Mouse (Mus musculus) liver, embryonic 14.5 days (tissue): ENCODE results near the gene Optc. TPM values are rescaled to one million over a fixed set of nuclear protein-coding genes. Genes with fewer than 3 reads are reported as not detected.

Source experiments
- ATAC-seq: fragments of 200-750 bp; cut with Nextera tagmentation; 2 replicates; pipeline ENCODE4 v1.8.0; 2017; ENCODE audit warnings: moderate number of reproducible peaks, mild to moderate bottlenecking, moderate library complexity; ENCODE audit not compliant: insufficient read depth
- DNase-seq, 3 experiments: peaks; one replicate each; pipeline ENCODE4 v3.0.0-alpha.2; 2012 to 2013; ENCODE audit warnings: low read depth in 3 of 3, low spot score in 3 of 3
- H3K27ac ChIP-seq: fragments of 300-500 bp; sonication (generic); 2 replicates; pipeline ENCODE4 v1.5.1; 2014; ENCODE audit warnings: moderate library complexity, mild to moderate bottlenecking, control low read depth, inconsistent platforms
- H3K27me3 ChIP-seq: fragments of 300-500 bp; sonication (generic); 2 replicates; pipeline ENCODE4 v1.6.1; 2014; ENCODE audit warnings: mild to moderate bottlenecking, low read length, moderate library complexity; ENCODE audit not compliant: control insufficient read depth, insufficient read depth
- H3K36me3 ChIP-seq: fragments of 300-500 bp; sonication (generic); replicated peaks from 2 replicates; pipeline ENCODE4 v1.6.1; 2014; ENCODE audit warnings: low read depth; ENCODE audit not compliant: control insufficient read depth, insufficient read depth
- H3K4me1 ChIP-seq, 2 experiments: fragments of 200-500 bp in 1 of 2; fragments of 300-500 bp in 1 of 2; sonication (generic) in 1 of 2; replicated peaks; 2 replicates each; pipeline ENCODE4 v1.6.1; 2012 to 2014; ENCODE audit warnings: antibody characterized with exemption in 1 of 2, inconsistent platforms in 1 of 2, low read length in 1 of 2; ENCODE audit not compliant: control insufficient read depth in 2 of 2, insufficient read depth in 2 of 2
- H3K4me2 ChIP-seq: fragments of 300-500 bp; sonication (generic); 2 replicates; pipeline ENCODE4 v1.6.1; 2014; ENCODE audit warnings: low read depth, mild to moderate bottlenecking, control low read depth, moderate library complexity
- H3K4me3 ChIP-seq, 2 experiments: fragments of 200-500 bp in 1 of 2; fragments of 300-500 bp in 1 of 2; sonication (generic) in 1 of 2; 2 replicates each; pipeline ENCODE4 v1.5.1; 2012 to 2014; ENCODE audit warnings: low read depth in 2 of 2, low read length in 2 of 2, mild to moderate bottlenecking in 2 of 2, control low read depth in 1 of 2, inconsistent platforms in 1 of 2, moderate library complexity in 1 of 2; ENCODE audit not compliant: insufficient read depth in 1 of 2
- H3K9ac ChIP-seq: fragments of 300-500 bp; sonication (generic); replicated peaks from 2 replicates; pipeline ENCODE4 v1.6.1; 2014; ENCODE audit warnings: mild to moderate bottlenecking, control low read depth, moderate library complexity
- H3K9me3 ChIP-seq: fragments of 300-500 bp; sonication (generic); 2 replicates; pipeline ENCODE4 v1.6.1; 2016; ENCODE audit warnings: low read length, mixed read lengths; ENCODE audit not compliant: control insufficient read depth
- CTCF ChIP-seq: IDR thresholded peaks from 2 replicates; pipeline ENCODE4 v1.5.1; 2016; ENCODE audit warnings: antibody characterized with exemption, low read depth, control low read depth
- EP300 ChIP-seq: IDR thresholded peaks from 2 replicates; pipeline ENCODE4 v1.6.1; 2016; ENCODE audit warnings: antibody characterized with exemption, low read depth
- WGBS: fragments of 180-500 bp; shearing (Covaris S2); extraction: QIAGEN DNeasy Blood & Tissue Kit; methylation state at CpG from one replicate; pipeline ENCODE4 v1.1.7; 2014; ENCODE audit not compliant: insufficient replicate concordance; 5-methylcytosine and 5-hydroxymethylcytosine counted together
- polyA plus RNA-seq, 2 experiments: library from polyadenylated mRNA; depleted of rRNA in 1 of 2; stranded (reverse) in 1 of 2; unstranded in 1 of 2; fragments of >200 nt; fragmentation: Nextera tagmentation in 1 of 2; extraction: Ambion mirVana in 1 of 2; gene quantifications; 2 replicates each; pipeline versions ENCODE4 v1.2.1 to v1.2.3; 2012 to 2014

Optc gene
- polyA plus RNA-seq (2012; rRNA removed) (0.11 and 0.23 TPM in 2 replicates), polyA plus RNA-seq (2014; fragmentation: Nextera tagmentation; extraction: Ambion mirVana) (not detected in 2 replicates)

DNA sequence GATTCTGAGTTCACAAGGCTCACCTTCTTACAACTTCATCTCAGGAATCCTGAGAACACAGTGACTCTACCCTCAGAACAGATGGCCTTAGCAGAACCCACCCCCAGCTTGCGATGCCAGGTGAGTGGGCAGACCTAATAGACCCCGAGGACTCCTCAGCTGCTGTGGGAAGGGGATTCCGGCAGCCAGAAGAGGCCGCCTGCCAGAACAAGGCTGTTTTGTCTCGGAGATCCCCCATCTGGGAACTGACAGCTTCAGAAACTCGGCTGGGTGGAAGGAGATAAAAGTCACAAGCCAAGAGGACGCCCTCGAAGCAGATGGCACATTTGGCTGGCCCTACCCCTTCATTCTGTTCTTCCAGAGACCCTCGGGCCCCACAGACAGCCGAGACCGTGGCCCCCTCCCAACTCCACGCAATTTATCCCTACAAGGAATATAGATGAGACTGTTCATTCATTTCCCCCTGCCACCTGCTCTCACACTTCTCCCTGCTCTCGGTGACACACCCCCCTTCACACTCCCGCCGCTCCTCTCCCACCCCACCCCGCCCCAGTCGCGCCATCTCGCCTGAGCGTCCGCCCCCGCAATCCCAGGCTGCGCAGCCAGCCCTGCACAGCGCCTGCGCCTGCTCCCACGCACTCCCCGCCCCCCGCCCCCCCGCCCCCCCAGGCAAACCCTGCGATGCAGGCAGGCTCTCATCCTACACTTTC, at the start of gene Optc:
Gene Optc (minus strand): TSS at position 51 of the 710 bp plus-strand sequence.
- Histone ChIP-seq H3K4me1 (peaks cover 0 to 17% of the 10 kb centered on the region in 2 experiments), H3K27ac (no peak within 1 kb of the TSS), H3K27me3 (peaks cover 20% of the 10 kb centered on the region), H3K9ac (peak within 1 kb of the TSS; percentile 20; the same call in 1 of the 2 replicates), H3K4me2 (peak within 1 kb of the TSS; percentile 69), H3K4me3 (peak within 1 kb of the TSS; percentile 26 to 39), H3K36me3 (no peaks in the 10 kb centered on the region), H3K9me3 (no peaks in the 10 kb centered on the region)
- ATAC-seq: peak; percentile 75
- TF ChIP-seq CTCF (no peak), EP300 (no peak; the same call in 1 of the 2 replicates)
- DNase-seq: no peak
- 5% methylated on average over 30 of the region's 30 CpGs for WGBS

DNA sequence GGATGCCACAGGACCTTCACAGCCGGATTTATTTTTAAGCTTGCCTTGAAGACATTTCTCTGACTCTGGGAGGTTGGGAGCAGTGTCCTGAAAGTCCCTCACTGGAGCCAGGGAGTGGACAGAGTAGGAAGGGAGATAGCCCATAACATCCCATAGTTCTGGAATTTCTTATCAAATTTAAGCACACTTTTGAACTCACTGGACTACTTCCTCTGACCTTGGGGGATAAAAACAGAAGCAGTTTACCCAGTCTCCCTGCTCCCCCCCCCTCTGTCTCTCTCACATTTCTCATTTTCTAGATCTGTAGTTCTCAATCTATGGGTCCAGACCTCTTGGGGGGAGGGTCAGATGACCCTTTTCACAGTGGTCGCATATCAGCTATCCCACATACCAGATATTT, 46.2 kb upstream of the Optc start:
- H3K27ac ChIP-seq: 0 out of 2 replicates have a peak overlapping the region, but pooled peaks have one; percentile 6
- no peak overlapping the region for H3K4me3 ChIP-seq
- H3K4me1 ChIP-seq: peaks cover 33 to 61% of the 10 kb centered on the region in 2 experiments
- H3K36me3 ChIP-seq: no peaks in the 10 kb centered on the region
- no peaks in the 10 kb centered on the region for H3K9me3 ChIP-seq
- no peak overlapping the region for H3K9ac ChIP-seq
- WGBS: 21% methylated on average over 2 of the region's 2 CpGs
- TF ChIP-seq CTCF: no peak
- H3K4me2 ChIP-seq: no peak overlapping the region
- no peak for ATAC-seq
- no peaks in the 10 kb centered on the region for H3K27me3 ChIP-seq
- peak; percentile 24 to 44 (median 24) for DNase-seq

DNA sequence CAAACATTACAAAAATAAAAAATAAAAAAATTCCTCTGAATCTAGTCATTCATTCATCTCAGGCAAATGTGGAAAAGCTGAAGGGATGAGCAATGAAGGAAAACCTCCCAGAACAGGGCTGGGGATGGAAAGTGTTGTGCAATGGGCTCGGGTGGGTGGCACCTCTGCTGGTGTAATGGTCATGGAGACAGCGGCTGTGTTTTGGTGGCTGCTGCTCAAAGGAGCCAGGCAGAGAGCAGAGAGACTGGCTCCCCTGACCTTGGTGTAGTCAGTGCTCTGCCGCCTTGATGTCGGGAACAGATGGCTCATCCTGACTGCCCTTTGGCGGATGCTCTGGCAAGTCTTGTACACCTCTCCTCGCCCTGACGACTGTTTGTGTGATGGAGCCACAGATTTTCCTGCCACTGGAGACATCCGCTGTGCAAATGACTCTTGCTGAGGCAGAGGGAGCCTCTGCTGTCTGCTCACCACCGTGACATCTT, 45.5 kb upstream of the Optc start:
- no peaks in the 10 kb centered on the region for H3K36me3 ChIP-seq
- no peak overlapping the region for H3K4me2 ChIP-seq
- H3K4me1 ChIP-seq: peaks cover 33 to 61% of the 10 kb centered on the region in 2 experiments
- H3K27ac ChIP-seq: peak overlapping the region; percentile 6; the same call in 1 of the 2 replicates
- H3K27me3 ChIP-seq: no peaks in the 10 kb centered on the region
- no peak for TF ChIP-seq EP300
- no peak for TF ChIP-seq CTCF
- DNase-seq (no peak), ATAC-seq (no peak)
- WGBS: 59% methylated on average over 9 of the region's 9 CpGs
- no peak overlapping the region for H3K9ac ChIP-seq
- H3K4me3 ChIP-seq: no peak overlapping the region
- H3K9me3 ChIP-seq: no peaks in the 10 kb centered on the region

DNA sequence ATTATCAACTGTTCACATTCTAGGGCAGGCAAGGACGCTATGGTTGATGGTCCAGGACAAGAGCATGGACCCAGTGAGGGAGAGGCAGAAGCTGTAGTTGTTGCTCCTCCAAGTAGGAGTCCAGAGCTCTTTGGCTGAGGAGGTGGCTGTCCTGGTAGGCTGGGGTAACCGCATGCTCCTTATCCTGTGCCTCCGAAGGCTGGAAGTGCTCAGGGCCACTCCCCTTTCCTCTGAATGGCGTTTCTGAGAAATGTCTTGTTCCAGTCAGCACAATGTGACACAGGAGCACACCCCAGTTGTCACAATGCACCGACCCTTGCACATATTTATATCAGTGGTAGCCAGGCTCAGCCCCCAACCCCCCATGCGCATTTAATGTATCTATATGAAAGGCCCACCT, 43.8 kb upstream of the Optc start:
- 12% methylated on average over 6 of the region's 6 CpGs for WGBS
- peak; percentile 88 for ATAC-seq
- H3K9ac ChIP-seq: no peak overlapping the region

DNA sequence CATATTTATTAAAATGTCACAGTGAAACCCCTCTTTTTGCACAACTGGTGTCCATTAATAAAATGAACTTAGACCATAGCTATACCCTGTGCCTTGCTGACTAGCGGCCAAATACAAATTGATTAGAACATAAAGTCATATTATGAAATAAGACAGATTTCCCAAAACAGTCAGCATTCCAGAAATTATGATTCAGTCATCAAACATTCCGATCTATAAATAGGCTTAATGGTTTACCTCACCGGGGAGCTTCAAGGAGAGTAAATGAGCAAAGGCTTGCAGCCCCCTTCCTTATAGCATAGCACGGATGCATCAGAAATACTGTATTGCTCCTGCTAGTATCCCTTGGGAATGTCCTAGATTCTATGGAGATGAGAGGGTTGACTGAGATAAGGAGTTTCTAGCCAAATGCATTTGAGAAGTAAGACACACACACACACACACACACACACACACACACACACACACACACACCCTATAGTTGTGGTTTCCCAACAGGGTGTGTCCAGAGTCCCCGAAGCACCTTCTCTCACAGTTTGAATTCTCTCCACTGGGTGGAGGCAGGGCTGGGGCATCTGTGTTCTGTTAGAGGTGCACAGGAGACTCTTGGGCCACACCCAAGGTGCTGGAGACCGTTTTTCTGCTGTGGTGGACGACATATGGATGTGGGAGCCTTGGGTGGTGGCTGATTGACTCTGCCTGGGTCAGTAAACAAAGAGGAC, 42.4 kb upstream of the Optc start:
- no peaks in the 10 kb centered on the region for H3K36me3 ChIP-seq
- peak; percentile 52 to 84 (median 58) for DNase-seq
- peak; percentile 78 for ATAC-seq
- no peaks in the 10 kb centered on the region for H3K9me3 ChIP-seq
- TF ChIP-seq CTCF (peak; percentile 58), EP300 (no peak)
- peak overlapping the region; percentile 2 for H3K4me2 ChIP-seq
- H3K27me3 ChIP-seq: no peaks in the 10 kb centered on the region
- WGBS: 41% methylated on average over 7 of the region's 7 CpGs
- no peak overlapping the region for H3K4me3 ChIP-seq
- H3K9ac ChIP-seq: peak overlapping the region; percentile 54
- peak overlapping the region; percentile 69 for H3K27ac ChIP-seq
- peaks cover 33 to 59% of the 10 kb centered on the region in 2 experiments for H3K4me1 ChIP-seq

More for the DNA sequence above, 43.8 kb upstream of the Optc start:
- H3K4me2 ChIP-seq: peak overlapping the region; percentile 25
- H3K27me3 ChIP-seq: no peaks in the 10 kb centered on the region
- no peaks in the 10 kb centered on the region for H3K36me3 ChIP-seq
- peak overlapping the region; percentile 69 for H3K27ac ChIP-seq
- peaks cover 33 to 61% of the 10 kb centered on the region in 2 experiments for H3K4me1 ChIP-seq
- no peak for TF ChIP-seq EP300
- no peak for TF ChIP-seq CTCF
- peak; percentile 63 to 82 (median 71) for DNase-seq
- no peak overlapping the region for H3K4me3 ChIP-seq
- no peaks in the 10 kb centered on the region for H3K9me3 ChIP-seq
